Mouse (Mus musculus): ENCODE measurements around the gene Tlk2.

Gene Tlk2

GRCm38 (mm10) chr11:105164516-105165510 lies 13.8 kb upstream of the Tlk2 start:
- no peak for DNase-seq (ENCODE audit: low spot score in 2 of 2)

- no peak for DNase-seq (ENCODE audit: low spot score in 2 of 2)
Observed at GRCm38 (mm10) chr11:105166780-105167179, 11.8 kb upstream of the Tlk2 start.

- DNase-seq (ENCODE audit: low spot score in 2 of 2), result no peak
Observed at GRCm38 (mm10) chr11:105179523-105179922, 916 bp downstream of the Tlk2 start.

- DNase-seq (ENCODE audit: low spot score in 2 of 2), result peak; percentile 18 to 19
Observed at GRCm38 (mm10) chr11:105180471-105181091, 2.0 kb downstream of the Tlk2 start.

- peak; percentile 82 to 87 for DNase-seq (ENCODE audit: low spot score in 2 of 2)
Observed at GRCm38 (mm10) chr11:105181126-105181637, 2.6 kb downstream of the Tlk2 start.

GRCm38 (mm10) chr11:105181689-105182460 lies 3.3 kb downstream of the Tlk2 start:
- peak; percentile 15 to 25 for DNase-seq (ENCODE audit: low spot score in 2 of 2)

GRCm38 (mm10) chr11:105182461-105182855 lies 3.9 kb downstream of the Tlk2 start:
- DNase-seq (ENCODE audit: low spot score in 2 of 2), result no peak

GRCm38 (mm10) chr11:105184678-105185077 lies 6.1 kb downstream of the Tlk2 start:
- DNase-seq (ENCODE audit: low spot score in 2 of 2), result no peak

GRCm38 (mm10) chr11:105192186-105192585 lies 13.6 kb downstream of the Tlk2 start:
- DNase-seq (ENCODE audit: low spot score in 2 of 2), result no peak

GRCm38 (mm10) chr11:105196893-105197662 lies 18.5 kb downstream of the Tlk2 start:
- no peak for DNase-seq (ENCODE audit: low spot score in 2 of 2)

GRCm38 (mm10) chr11:105202403-105202802 lies 23.8 kb downstream of the Tlk2 start:
- DNase-seq (ENCODE audit: low spot score in 2 of 2), result no peak

- no peak for DNase-seq (ENCODE audit: low spot score in 2 of 2)
Observed at GRCm38 (mm10) chr11:105210007-105210406, 31.4 kb downstream of the Tlk2 start.

- no peak for DNase-seq (ENCODE audit: low spot score in 2 of 2)
Observed at GRCm38 (mm10) chr11:105214257-105214656, 35.6 kb downstream of the Tlk2 start.

GRCm38 (mm10) chr11:105217771-105218170 lies 39.2 kb downstream of the Tlk2 start:
- DNase-seq (ENCODE audit: low spot score in 2 of 2), result no peak

- no peak for DNase-seq (ENCODE audit: low spot score in 2 of 2)
Observed at GRCm38 (mm10) chr11:105234501-105234900, 55.9 kb downstream of the Tlk2 start.

GRCm38 (mm10) chr11:105240991-105241390 lies 62.4 kb downstream of the Tlk2 start:
- no peak for DNase-seq (ENCODE audit: low spot score in 2 of 2)

- DNase-seq (ENCODE audit: low spot score in 2 of 2), result no peak
Observed at GRCm38 (mm10) chr11:105246369-105246768, 67.8 kb downstream of the Tlk2 start.

GRCm38 (mm10) chr11:105246785-105247184 lies 68.2 kb downstream of the Tlk2 start:
- no peak for DNase-seq (ENCODE audit: low spot score in 2 of 2)

GRCm38 (mm10) chr11:105247321-105247720 lies 68.7 kb downstream of the Tlk2 start:
- no peak for DNase-seq (ENCODE audit: low spot score in 2 of 2)

- DNase-seq (ENCODE audit: low spot score in 2 of 2), result no peak
Observed at GRCm38 (mm10) chr11:105259733-105260132, 81.1 kb downstream of the Tlk2 start.

GRCm38 (mm10) chr11:105261116-105261515 lies 82.5 kb downstream of the Tlk2 start:
- DNase-seq (ENCODE audit: low spot score in 2 of 2), result no peak
